Mouse (Mus musculus): ENCODE data around the gene Eif4e1b. TPM values are rescaled to one million over a fixed set of nuclear protein-coding genes. Genes with fewer than 3 reads are reported as not detected.

Eif4e1b gene
- polyA plus RNA-seq (2015; fragmentation: Nextera tagmentation; extraction: Ambion mirVana) = not detected in 2 replicates

- no peaks in the 10 kb centered on the region for H3K27me3 ChIP-seq (ENCODE audit: control insufficient read depth, insufficient read depth, low read depth, low read length)
- H3K4me2 ChIP-seq (ENCODE audit: low read length) = no peak within 1 kb of the TSS
- 85% methylated on average over 4 of the region's 4 CpGs for WGBS
- ATAC-seq = no peak
- H3K4me3 ChIP-seq (ENCODE audit: low read depth, low read length) = no peak within 1 kb of the TSS
- no peaks in the 10 kb centered on the region for H3K9me3 ChIP-seq (replicated peaks; ENCODE audit: control insufficient read depth, low read length, poor library complexity, severe bottlenecking)
- no peak within 1 kb of the TSS for H3K9ac ChIP-seq (ENCODE audit: low read depth, low read length)
- no peaks in the 10 kb centered on the region for H3K36me3 ChIP-seq (ENCODE audit: control insufficient read depth, insufficient read depth, low read length)
- no peak within 1 kb of the TSS for H3K27ac ChIP-seq (ENCODE audit: low read length)
- H3K4me1 ChIP-seq (ENCODE audit: control insufficient read depth, insufficient read depth, low read length) = no peaks in the 10 kb centered on the region
These were observed at the start of gene Eif4e1b for GRCm38 (mm10) chr13:54783698-54784097. Gene Eif4e1b, plus strand, starts transcription at chr13:54783998.

DNA sequence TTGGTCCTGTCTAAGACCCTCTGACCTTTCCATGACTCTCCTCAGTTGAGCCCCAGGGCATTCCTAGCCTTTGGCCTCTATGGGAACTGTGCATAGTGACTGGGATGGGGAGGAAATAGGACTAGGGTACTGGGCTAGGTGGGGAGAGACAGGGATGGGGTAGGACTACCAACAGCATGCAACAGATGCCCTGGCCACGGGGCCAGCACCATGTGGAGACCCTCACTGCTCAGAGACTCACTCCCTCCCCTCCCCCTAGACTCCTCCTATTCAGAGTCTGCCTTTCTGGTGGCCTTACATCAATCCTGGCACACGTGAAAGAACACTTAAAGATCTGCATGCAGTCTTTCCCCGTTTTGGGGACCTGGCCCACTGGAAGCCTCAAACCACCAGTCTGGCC lies 46.9 kb upstream of the Eif4e1b start:
- Histone ChIP-seq H3K27ac (ENCODE audit: low read length) (no peak overlapping the region), H3K9me3 (replicated peaks; ENCODE audit: control insufficient read depth, low read length, poor library complexity, severe bottlenecking) (no peaks in the 10 kb centered on the region), H3K4me2 (ENCODE audit: low read length) (no peak overlapping the region), H3K27me3 (ENCODE audit: control insufficient read depth, insufficient read depth, low read depth, low read length) (no peaks in the 10 kb centered on the region; the same call in 1 of the 2 replicates), H3K36me3 (ENCODE audit: control insufficient read depth, insufficient read depth, low read length) (peaks cover 38% of the 10 kb centered on the region), H3K9ac (ENCODE audit: low read depth, low read length) (no peak overlapping the region), H3K4me1 (ENCODE audit: control insufficient read depth, insufficient read depth, low read length) (peaks cover 8% of the 10 kb centered on the region; the same call in 1 of the 2 replicates), H3K4me3 (ENCODE audit: low read depth, low read length) (no peak overlapping the region)
- no peak for ATAC-seq
- 29% methylated on average over 3 of the region's 3 CpGs for WGBS

DNA sequence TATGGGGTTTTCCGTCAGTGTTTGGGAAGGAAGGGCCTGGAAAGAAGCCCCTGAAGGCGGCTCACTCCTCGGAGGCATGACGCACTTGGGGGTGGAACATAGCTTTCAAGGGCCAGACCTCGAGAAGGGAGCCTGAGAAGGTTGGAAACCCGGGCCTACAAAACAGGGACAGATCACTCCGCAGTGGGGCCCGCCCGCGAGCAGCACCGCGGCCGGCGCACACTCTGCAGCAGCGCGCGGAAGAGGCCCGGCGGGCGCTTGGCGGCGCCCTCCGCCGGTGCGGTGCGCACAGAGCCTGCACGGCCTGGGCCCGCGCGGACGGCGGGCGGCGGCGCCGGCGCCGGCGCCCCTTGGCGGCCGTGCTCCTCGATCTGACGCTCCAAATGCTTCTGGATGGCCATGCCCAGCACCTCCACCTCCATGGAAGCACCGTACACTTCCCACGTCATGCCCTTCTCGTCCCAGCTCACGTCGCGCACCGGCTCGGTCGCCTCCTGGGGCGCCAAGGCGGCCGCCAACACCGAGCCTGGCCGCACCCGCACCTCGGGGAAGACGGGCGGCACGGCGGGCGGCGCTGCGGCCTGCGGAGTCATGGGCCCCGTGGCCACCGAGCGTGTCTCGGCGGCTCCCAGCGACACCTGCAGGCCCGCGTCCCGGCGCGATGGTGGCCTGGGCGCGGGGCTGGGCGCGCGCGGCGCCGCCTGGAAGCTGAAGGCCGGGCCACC lies 46.1 kb upstream of the Eif4e1b start:
- Histone ChIP-seq H3K4me2 (ENCODE audit: low read length) (peak overlapping the region; percentile 33), H3K36me3 (ENCODE audit: control insufficient read depth, insufficient read depth, low read length) (peaks cover 38% of the 10 kb centered on the region), H3K27ac (ENCODE audit: low read length) (no peak overlapping the region), H3K27me3 (ENCODE audit: control insufficient read depth, insufficient read depth, low read depth, low read length) (no peaks in the 10 kb centered on the region; the same call in 1 of the 2 replicates), H3K4me3 (ENCODE audit: low read depth, low read length) (peak overlapping the region; percentile 6; the same call in 1 of the 2 replicates), H3K4me1 (ENCODE audit: control insufficient read depth, insufficient read depth, low read length) (peaks cover 8% of the 10 kb centered on the region; the same call in 1 of the 2 replicates), H3K9me3 (replicated peaks; ENCODE audit: control insufficient read depth, low read length, poor library complexity, severe bottlenecking) (no peaks in the 10 kb centered on the region), H3K9ac (ENCODE audit: low read depth, low read length) (peak overlapping the region; percentile 38; the same call in 1 of the 2 replicates)
- 3% methylated on average over 70 of the region's 87 CpGs for WGBS
- ATAC-seq = no peak

GRCm38 (mm10) chr13:54738213-54738601 lies 45.6 kb upstream of the Eif4e1b start:
- Histone ChIP-seq H3K9me3 (replicated peaks; ENCODE audit: control insufficient read depth, low read length, poor library complexity, severe bottlenecking) (no peaks in the 10 kb centered on the region), H3K4me2 (ENCODE audit: low read length) (peak overlapping the region; percentile 33; the same call in 1 of the 2 replicates), H3K9ac (ENCODE audit: low read depth, low read length) (peak overlapping the region; percentile 46; the same call in 1 of the 2 replicates), H3K4me3 (ENCODE audit: low read depth, low read length) (peak overlapping the region; percentile 6; the same call in 1 of the 2 replicates), H3K36me3 (ENCODE audit: control insufficient read depth, insufficient read depth, low read length) (peaks cover 38% of the 10 kb centered on the region), H3K27me3 (ENCODE audit: control insufficient read depth, insufficient read depth, low read depth, low read length) (no peaks in the 10 kb centered on the region; the same call in 1 of the 2 replicates), H3K27ac (ENCODE audit: low read length) (no peak overlapping the region), H3K4me1 (ENCODE audit: control insufficient read depth, insufficient read depth, low read length) (peaks cover 8% of the 10 kb centered on the region; the same call in 1 of the 2 replicates)
- 7% methylated on average over 34 of the region's 34 CpGs for WGBS
- no peak for ATAC-seq

DNA sequence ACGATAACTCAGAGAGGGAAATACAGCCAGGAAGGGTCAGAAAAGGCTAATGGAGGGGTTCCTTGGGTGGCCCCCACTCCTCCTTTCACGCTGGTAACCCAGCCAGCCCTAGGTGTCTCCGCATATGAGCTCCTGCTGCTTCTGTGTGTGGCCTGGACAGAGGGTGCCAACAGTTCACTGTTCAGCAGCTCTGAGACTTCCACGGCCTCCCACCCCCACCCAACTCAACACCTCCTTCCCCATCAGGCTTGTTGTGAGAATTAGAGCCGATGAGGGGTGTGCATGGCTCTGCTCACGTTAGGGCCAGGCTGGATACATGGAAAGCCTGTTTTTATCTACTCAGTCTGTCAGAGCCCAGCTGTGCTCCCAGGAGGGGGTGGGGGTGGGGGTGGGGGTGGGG lies 37.7 kb upstream of the Eif4e1b start:
- Histone ChIP-seq H3K9me3 (replicated peaks; ENCODE audit: control insufficient read depth, low read length, poor library complexity, severe bottlenecking) (no peaks in the 10 kb centered on the region), H3K4me2 (ENCODE audit: low read length) (peak overlapping the region; percentile 21; the same call in 1 of the 2 replicates), H3K4me1 (ENCODE audit: control insufficient read depth, insufficient read depth, low read length) (peaks cover 46% of the 10 kb centered on the region), H3K36me3 (ENCODE audit: control insufficient read depth, insufficient read depth, low read length) (no peaks in the 10 kb centered on the region; the same call in 1 of the 2 replicates), H3K4me3 (ENCODE audit: low read depth, low read length) (no peak overlapping the region), H3K27me3 (ENCODE audit: control insufficient read depth, insufficient read depth, low read depth, low read length) (peaks cover under 1% of the 10 kb centered on the region; the same call in 1 of the 2 replicates), H3K27ac (ENCODE audit: low read length) (no peak overlapping the region), H3K9ac (ENCODE audit: low read depth, low read length) (no peak overlapping the region)
- WGBS = 36% methylated on average over 6 of the region's 6 CpGs
- no peak for ATAC-seq

DNA sequence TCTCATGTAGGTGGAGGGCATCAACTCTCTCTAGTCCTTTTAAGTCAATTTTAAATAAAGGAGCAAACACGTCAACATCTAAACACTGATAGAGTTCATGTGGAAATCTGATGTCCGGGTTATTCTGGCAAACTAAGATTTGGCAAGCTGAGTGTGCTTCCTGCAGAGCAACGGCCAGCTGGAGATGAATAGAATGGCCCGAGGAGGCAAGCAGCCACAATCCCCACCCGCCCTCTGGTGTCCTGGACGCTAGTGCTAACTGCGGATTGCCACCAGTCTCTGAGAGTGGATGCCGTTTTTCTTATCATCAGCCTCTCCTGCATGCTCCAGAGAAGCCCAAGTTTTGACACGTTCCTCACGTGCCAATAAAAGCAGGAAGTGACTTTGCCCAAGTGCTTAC lies 36.9 kb upstream of the Eif4e1b start:
- H3K4me2 ChIP-seq (ENCODE audit: low read length) = peak overlapping the region; percentile 61
- H3K4me3 ChIP-seq (ENCODE audit: low read depth, low read length) = peak overlapping the region; percentile 2; the same call in 1 of the 2 replicates
- peaks cover 46% of the 10 kb centered on the region for H3K4me1 ChIP-seq (ENCODE audit: control insufficient read depth, insufficient read depth, low read length)
- 27% methylated on average over 10 of the region's 10 CpGs for WGBS
- H3K27ac ChIP-seq (ENCODE audit: low read length) = no peak overlapping the region
- peaks cover 3% of the 10 kb centered on the region; the same call in 1 of the 2 replicates for H3K27me3 ChIP-seq (ENCODE audit: control insufficient read depth, insufficient read depth, low read depth, low read length)
- 0 out of 2 replicates have a peak overlapping the region, but pooled peaks have one; percentile 20 for H3K9ac ChIP-seq (ENCODE audit: low read depth, low read length)
- H3K36me3 ChIP-seq (ENCODE audit: control insufficient read depth, insufficient read depth, low read length) = no peaks in the 10 kb centered on the region
- no peak for ATAC-seq
- H3K9me3 ChIP-seq (replicated peaks; ENCODE audit: control insufficient read depth, low read length, poor library complexity, severe bottlenecking) = no peaks in the 10 kb centered on the region

DNA sequence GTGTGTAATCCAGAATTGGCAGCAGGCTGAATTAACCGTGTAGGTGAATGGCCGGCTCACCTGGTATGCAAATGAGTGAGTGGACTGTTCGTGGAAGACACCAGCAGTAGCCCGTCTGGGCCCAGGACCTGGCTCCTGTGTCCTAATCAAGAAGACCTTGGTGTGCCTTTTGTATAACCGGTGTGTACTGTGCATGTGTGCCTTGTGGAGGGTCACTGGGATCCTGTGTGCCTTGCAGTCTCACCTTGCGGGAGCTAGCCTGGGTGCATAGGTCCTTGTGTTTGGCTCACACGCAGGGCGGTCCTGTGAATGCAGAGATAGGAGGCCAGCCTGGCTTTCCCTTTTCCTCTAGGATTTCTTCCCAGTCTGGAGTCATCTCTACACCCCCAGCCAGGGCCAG lies 35.6 kb upstream of the Eif4e1b start:
- H3K27me3 ChIP-seq (ENCODE audit: control insufficient read depth, insufficient read depth, low read depth, low read length) = peaks cover 3% of the 10 kb centered on the region; the same call in 1 of the 2 replicates
- peaks cover 50% of the 10 kb centered on the region for H3K4me1 ChIP-seq (ENCODE audit: control insufficient read depth, insufficient read depth, low read length)
- WGBS = 82% methylated on average over 8 of the region's 8 CpGs
- peak overlapping the region; percentile 68 for H3K4me3 ChIP-seq (ENCODE audit: low read depth, low read length)
- H3K4me2 ChIP-seq (ENCODE audit: low read length) = peak overlapping the region; percentile 61
- ATAC-seq = no peak
- peak overlapping the region; percentile 92 for H3K27ac ChIP-seq (ENCODE audit: low read length)
- H3K9me3 ChIP-seq (replicated peaks; ENCODE audit: control insufficient read depth, low read length, poor library complexity, severe bottlenecking) = no peaks in the 10 kb centered on the region
- H3K9ac ChIP-seq (ENCODE audit: low read depth, low read length) = peak overlapping the region; percentile 83
- H3K36me3 ChIP-seq (ENCODE audit: control insufficient read depth, insufficient read depth, low read length) = no peaks in the 10 kb centered on the region

- 27% methylated on average over 10 of the region's 10 CpGs for WGBS
- peaks cover 50% of the 10 kb centered on the region for H3K4me1 ChIP-seq (ENCODE audit: control insufficient read depth, insufficient read depth, low read length)
- peak; percentile 19 for ATAC-seq
These were observed 35.1 kb upstream of the Eif4e1b start for GRCm38 (mm10) chr13:54748721-54749060.

More at GRCm38 (mm10) chr13:54748721-54749060, 35.1 kb upstream of the Eif4e1b start:
- Histone ChIP-seq H3K9me3 (replicated peaks; ENCODE audit: control insufficient read depth, low read length, poor library complexity, severe bottlenecking) (no peaks in the 10 kb centered on the region), H3K36me3 (ENCODE audit: control insufficient read depth, insufficient read depth, low read length) (no peaks in the 10 kb centered on the region), H3K4me3 (ENCODE audit: low read depth, low read length) (peak overlapping the region; percentile 68), H3K4me2 (ENCODE audit: low read length) (peak overlapping the region; percentile 61), H3K27ac (ENCODE audit: low read length) (peak overlapping the region; percentile 92), H3K9ac (ENCODE audit: low read depth, low read length) (peak overlapping the region; percentile 83), H3K27me3 (ENCODE audit: control insufficient read depth, insufficient read depth, low read depth, low read length) (peaks cover 3% of the 10 kb centered on the region; the same call in 1 of the 2 replicates)

Data from midbrain, embryonic 16.5 days (tissue).